Mouse (Mus musculus) cerebellum, postnatal 10 days (tissue): ENCODE data around the gene Chd3.

Experiments
- DNase-seq, 2 experiments: peaks; one replicate each; pipeline ENCODE4 v3.0.0; 2021; ENCODE audit warnings: mixed read lengths in 2 of 2

Gene Chd3

GRCm38 (mm10) chr11:69369215-69369989 lies at the start of gene Chd3:
Gene Chd3, minus strand, starts transcription at chr11:69369406.
- DNase-seq = peak; percentile 26 to 51

GRCm38 (mm10) chr11:69417449-69418384 lies 48.5 kb upstream of the Chd3 start:
- DNase-seq = peak; percentile 99 to 100

DNA sequence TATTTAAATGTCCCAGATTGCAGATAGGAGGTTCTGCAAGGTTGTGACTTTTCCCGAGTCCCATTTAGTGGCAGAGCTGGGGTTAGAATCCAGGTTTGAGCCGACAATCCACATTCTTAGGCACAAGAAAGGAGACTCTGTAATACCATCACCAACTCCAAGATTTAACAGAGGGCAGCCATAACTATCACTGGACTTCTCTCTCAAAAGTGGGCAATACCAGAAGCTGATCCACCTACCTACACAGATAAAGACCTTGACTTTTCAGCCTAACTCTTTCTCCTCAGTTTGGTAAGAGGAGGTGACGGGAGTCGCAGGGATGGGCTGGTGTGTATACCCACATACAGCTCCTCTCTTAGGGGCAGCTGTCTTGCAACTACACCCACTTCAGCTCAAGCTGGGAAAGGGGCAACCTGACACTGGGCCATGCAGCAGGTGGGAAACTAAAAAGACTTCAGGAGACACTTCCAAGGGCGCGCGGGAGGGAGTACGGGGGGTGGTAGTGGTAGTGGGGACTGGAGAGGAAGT lies 47.8 kb upstream of the Chd3 start:
- no peak for DNase-seq

DNA sequence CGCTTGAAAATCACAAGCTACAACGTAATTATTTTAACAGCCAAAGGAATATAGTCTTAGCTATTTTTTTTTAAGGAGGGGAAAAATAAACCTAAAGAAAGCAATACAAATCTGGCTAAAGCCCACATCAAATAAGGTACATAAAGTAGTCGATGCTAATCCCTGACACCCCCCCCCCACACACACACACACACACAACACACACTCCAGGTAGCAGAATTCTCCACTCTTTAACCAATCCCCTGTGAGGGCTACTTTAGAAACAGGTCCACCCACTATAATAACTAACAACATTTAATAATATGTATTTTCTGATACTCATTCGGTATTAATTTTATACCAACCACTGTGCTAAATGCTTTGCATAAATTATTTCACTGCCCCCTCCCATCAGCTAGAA lies 47.3 kb upstream of the Chd3 start:
- DNase-seq = peak in 1 of 2 experiments; percentile 49

- DNase-seq = peak; percentile 83 to 90
These were observed 46.7 kb upstream of the Chd3 start for GRCm38 (mm10) chr11:69415668-69416451.

DNA sequence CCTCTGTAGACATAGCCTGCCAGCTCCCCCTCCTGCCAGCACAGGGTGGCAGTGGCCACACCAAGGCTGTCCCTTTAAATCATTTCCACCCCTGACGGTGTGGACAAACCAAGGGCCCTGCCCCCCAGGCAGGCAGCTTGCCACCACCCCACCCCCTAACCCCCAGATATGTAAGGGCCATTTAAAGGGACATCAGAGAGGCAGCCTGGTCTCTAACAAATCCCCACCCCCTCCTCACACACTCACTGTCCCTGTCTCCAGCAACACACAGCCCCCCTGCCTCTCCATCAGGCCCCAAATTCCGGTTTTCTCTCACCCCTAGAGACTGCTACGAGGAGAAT lies 46.1 kb upstream of the Chd3 start:
- peak; percentile 92 to 94 for DNase-seq

GRCm38 (mm10) chr11:69414421-69415326 lies 45.5 kb upstream of the Chd3 start:
- DNase-seq = peak; percentile 34

DNA sequence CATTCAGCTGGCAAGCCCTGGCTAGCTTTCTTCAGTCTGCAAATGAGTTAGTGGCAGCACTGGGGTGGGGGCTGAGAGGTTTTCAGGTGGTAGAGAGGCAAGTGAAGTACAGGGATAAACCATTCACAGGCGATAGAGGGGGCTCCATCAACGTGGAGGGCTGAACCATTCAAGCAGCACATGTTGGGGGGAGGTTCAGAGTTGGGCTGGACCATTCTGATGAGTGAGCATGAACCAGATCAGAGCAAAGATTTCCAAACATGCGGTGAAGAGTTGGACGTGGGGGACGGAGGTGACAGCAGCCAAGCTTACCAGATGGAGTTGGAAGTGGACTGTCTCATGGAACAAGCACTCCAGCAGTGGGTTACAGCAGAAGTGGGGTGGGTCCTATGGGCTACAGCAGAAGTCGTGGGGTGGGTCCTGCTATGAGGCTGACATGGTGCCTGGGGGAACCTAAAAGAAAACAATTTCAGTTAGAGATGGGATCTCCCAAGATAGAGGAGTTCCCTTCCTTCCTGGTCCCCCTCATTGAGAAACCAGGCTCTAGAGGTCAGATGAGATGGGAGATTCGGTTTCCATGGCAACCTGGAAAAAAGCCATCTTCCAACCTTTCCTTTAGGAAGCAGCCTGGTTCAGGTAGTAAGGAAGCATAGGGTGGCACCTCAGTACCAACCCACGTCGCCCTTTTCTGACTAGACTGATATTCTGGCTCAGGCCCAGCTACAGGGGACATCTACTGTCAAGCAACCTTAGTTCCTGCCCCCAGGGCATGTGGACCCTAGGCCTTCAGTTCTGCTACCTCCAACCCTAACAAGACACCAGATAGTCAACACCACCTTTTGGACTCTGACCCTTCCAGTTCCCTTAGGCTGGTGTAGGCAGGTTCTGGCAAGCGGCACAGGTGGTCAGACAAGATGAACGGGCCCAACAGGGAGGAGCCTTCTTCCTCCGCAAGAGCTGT lies 44.3 kb upstream of the Chd3 start, which contains the start of gene Kdm6b:
Kdm6b (minus strand) TSS at position 455 of the 961 bp plus-strand sequence.
- peak; percentile 86 to 92 for DNase-seq

DNA sequence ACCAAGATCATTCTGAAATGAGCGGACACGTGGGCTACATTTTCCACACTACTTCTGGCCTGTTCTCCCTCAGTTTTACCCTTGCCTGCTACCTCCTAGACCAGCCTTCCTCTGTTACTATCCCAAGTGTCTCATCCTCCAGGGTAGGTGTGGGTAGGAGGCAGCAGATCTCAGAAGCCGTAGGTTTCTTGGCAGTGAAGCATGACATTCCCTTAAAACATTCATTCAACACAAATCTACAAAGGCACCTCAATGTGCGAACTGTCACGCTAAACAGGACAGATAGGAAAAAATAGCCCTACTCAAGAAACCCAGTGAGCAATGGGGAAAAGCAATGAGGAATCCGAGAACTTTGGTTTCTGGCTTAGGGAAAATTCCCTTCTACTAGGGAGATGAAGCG lies 43.3 kb upstream of the Chd3 start:
- peak in 1 of 2 experiments; percentile 11 for DNase-seq

GRCm38 (mm10) chr11:69411538-69412203 lies 42.5 kb upstream of the Chd3 start:
- DNase-seq = peak; percentile 75 to 78

DNA sequence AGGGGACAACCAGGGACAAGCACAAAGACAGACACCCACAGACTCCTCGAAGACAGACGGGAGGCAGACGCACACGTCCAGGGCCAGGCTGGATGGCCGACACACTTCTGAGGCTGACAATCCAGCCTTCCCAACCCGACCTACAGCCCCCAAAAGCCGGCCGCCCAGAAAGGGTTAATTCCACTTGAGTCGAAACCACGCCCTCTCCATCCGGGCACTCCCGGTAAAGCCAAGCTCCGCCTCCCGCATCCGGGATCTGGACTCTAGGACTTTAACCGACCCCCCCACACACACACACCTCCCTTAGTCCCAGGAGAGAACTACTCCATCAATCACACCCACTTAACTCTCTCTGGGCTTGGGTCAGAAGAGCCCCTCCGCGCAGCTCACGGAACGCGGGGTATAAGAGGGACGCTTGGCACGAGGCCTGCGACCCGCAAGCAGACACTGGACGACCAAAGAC lies 41.9 kb upstream of the Chd3 start:
- DNase-seq = peak; percentile 99 to 100

GRCm38 (mm10) chr11:69410310-69411072 lies 41.3 kb upstream of the Chd3 start:
- DNase-seq = peak; percentile 59 to 69

GRCm38 (mm10) chr11:69410045-69410309 lies 40.8 kb upstream of the Chd3 start:
- DNase-seq = no peak

GRCm38 (mm10) chr11:69409378-69410044 lies 40.3 kb upstream of the Chd3 start:
- peak; percentile 88 to 90 for DNase-seq

DNA sequence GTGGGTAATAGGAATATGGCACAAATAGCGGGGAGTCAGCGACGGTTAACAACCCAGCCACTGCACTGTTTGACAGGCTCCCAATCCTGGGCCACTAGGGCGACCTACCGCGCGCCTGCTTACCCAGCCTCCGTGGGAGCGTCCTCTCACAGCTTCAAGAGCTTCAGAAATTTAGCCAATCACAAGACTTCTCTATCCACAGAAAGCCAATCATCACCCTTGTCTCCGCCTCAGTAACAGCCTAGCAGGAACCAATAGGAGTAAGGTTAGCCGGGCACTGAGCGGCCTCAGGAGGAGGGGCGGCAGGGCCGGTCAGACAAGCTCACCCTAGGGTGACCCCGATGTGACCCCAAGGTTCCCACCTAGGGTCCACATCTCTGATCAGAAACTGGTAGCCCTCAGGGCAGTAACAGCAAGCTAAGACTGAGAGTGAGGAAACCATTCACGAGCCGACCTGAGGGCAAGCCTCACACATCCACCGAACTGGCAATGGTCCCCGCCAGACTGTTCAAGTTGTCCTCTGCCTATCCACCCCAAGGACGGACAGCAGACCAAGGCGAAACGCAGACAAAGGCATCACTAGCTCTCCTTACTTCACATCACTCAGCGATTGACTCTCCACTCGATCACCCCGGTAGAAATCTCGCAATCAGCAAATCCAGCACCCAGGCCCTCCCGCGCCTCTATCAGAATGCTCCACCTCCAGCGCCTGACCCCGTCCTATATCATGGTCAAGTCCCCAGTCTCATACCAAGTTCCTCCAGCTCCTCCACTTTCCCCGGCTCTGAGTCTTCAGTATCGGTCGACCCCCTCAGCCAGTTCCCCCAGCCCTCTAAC lies 39.6 kb upstream of the Chd3 start:
- DNase-seq = peak; percentile 85

- no peak for DNase-seq
These were observed 38.5 kb upstream of the Chd3 start for GRCm38 (mm10) chr11:69407724-69408004.

DNA sequence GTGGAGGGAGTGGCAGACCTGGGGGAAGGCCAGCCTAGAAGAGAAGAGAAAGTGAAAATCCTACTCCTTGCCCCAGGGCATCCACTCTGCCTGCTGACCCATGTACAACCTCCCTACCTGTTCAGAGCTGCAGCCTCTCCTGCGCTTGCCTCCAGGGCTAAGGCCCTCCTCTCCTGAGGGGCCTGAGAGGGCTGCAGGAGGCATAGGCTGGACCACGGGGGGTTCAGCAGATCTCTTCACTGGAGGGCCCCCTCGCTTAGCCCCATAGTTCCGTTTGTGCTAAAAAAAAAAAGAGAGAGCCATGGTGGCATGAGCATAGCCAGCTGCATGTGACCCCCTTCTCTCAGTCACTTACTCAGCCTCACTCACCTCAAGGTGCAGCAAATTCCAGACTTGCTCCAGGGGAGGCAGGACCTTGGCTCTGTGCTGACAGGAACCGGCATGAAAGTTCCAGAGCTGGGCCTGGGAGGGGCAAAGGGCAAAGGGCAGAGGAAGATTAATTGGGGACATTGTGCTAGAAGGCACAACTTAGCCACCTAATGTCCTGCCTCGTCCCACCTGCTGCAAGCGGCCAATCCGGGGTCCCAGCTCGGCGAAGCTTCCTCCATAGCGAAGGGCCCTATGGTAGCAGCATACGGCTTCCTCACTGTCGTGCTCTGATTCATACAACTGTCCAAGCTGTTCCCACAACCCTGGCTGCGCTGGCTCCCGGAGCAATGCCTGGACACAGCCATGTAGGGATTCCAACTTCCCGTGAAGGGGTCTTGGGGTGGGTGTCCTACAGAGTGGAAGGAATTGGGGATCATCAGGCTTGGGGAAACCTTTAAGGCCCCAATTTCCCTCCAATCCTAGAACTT lies 37.9 kb upstream of the Chd3 start:
- no peak for DNase-seq
